Mouse (Mus musculus) frontal cortex, adult (tissue): Measurements from ENCODE around the gene Tnfsf12.
A peak's percentile ranks its signal among the peaks of the same experiment; 100 is the strongest.

Source experiments
- ATAC-seq: cut with Nextera tagmentation; 2 replicates; pipeline ENCODE4 v1.9.2; 2017; ENCODE audit warnings: mild to moderate bottlenecking, moderate library complexity, mixed read lengths; ENCODE audit not compliant: low TSS enrichment

Gene Tnfsf12

GRCm38 (mm10) chr11:69681314-69682208 is 14.1 kb downstream of the Tnfsf12 start, which contains the start of gene Senp3:
Gene Senp3, minus strand, starts transcription at chr11:69682084.
- peak; percentile 93 for ATAC-seq

GRCm38 (mm10) chr11:69680136-69680855 is 15.4 kb downstream of the Tnfsf12 start:
- no peak for ATAC-seq

GRCm38 (mm10) chr11:69679144-69679543 is 16.5 kb downstream of the Tnfsf12 start:
- ATAC-seq, result no peak

DNA sequence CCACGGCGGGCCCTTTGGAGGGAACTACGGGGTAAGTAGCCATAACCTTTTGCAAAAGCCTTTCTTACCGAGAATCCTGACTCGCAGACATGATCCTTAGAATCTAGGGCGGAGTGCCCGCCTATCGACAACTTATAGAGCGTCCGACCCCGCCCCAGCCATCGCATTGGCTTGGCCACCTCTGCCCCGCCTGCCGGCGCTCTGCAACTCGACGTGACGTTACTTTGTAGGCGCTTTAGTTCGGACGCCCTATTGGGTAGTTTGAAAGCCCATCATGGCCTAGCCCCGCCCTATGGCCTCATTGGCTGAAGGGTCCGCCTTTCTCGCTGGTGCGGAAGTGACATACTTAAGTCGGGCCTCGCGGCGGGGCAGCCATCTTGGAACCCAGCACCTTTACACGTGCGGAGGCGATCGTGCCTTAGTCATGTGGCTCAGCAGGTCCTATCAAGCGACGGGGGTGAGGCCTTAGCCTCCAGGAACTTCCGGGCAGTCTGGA is 23.4 kb downstream of the Tnfsf12 start, which contains the start of gene Eif4a1:
TSS of gene Eif4a1 (minus strand) at position 213 of the 496 bp plus-strand sequence.
- ATAC-seq, result peak; percentile 93

DNA sequence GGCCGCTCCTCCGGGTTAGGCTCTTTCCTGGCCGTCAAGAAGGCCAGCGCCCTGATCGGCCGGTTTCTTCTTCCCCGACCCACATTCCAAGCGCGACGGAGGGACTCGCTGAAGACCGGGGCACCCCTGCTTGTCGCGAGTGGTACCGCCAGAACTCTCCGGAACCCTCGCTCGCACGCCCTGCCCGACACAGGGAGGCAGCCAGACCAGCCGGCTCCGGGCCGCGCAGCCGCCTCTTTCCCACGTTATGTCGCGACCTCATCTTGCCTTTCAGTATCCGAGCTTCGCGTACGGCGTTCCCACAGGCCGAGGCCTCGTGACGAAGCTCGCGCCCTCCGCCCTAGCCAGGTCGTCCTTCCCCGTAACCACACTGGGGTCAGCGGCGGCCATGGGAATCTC is 23.9 kb downstream of the Tnfsf12 start:
- peak; percentile 3; the same call in 1 of the 2 replicates for ATAC-seq

GRCm38 (mm10) chr11:69670786-69671725 is 24.6 kb downstream of the Tnfsf12 start:
- ATAC-seq, result peak; percentile 42

- no peak for ATAC-seq
Observed at GRCm38 (mm10) chr11:69666665-69667005, 29.0 kb downstream of the Tnfsf12 start.

DNA sequence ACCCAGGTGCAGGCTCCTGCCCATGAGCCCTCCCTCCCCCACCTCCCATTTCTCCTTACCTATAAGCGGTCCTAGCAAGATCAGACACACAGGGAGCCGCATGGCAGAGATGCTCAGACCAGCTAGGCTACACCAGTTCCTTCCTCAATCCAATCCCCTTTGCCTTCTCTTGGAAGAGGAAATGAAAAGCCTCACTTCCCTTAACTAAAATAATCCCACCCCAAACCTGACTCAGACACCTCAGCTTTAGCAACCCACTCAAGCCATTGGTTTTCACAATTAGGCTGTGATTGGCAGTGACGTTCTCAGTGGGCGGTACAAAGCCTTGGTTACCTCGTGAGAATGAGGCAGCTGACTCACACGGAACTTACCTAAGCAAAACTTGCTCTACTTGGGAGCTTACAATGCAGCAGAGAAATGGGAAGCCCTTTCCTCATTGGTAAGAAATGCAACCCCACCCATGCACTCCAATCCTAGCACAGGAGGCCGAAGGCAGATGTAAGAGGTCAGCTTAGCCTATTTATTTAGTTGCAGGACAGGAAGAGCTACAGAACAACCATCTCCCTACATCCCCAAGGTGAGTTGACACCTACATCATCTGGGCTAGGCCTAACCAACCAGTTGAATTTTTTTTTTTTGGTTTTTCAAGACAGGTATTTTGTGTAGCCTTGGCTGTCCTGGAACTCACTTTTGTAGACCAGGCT is 29.5 kb downstream of the Tnfsf12 start, which contains the start of gene Cd68:
TSS of gene Cd68 (minus strand) at position 193 of the 704 bp plus-strand sequence.
- peak; percentile 20; the same call in 1 of the 2 replicates for ATAC-seq

DNA sequence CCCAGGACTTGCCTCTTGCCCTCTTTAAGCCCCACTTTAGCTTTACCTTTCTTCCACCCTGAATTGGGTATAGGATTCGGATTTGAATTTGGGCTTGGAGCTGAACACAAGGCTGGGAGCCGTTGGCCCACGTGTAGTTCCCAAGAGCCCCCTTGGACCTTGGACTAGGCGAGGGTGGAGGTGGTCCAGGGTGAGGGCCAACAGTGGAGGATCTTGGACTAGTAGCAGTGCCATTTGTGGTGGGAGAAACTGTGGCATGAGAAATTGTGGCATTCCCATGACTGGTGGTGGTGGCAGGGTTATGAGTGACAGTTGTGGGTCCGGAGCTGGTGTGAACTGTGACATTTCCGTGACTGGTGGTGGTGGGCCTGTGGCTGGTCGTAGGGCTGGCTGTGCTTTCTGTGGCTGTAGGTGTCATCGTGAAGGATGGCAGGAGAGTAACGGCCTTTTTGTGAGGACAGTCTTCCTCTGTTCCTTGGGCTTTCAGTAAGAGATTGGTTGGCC is 30.1 kb downstream of the Tnfsf12 start:
- ATAC-seq, result no peak

GRCm38 (mm10) chr11:69664841-69665240 is 30.8 kb downstream of the Tnfsf12 start:
- ATAC-seq, result no peak

DNA sequence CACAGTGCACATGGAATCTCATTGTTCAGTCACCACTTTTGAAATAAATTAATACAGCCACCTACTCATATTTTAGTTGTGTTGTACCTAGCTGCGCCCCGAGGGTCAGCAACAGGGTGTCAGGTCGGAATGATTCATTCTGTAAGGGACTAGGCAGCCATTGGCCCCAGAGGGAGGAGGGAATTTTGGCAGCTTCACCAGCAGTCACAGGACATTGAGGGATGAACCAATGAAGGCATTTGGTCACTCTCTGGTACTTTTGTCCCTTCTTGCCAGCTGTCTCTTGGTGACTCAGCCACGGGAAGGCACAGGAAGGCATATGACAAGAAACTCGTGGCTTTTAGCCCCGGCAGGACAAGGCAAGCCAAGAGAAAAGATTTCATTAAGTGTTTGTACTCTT is 31.9 kb downstream of the Tnfsf12 start:
- no peak for ATAC-seq

DNA sequence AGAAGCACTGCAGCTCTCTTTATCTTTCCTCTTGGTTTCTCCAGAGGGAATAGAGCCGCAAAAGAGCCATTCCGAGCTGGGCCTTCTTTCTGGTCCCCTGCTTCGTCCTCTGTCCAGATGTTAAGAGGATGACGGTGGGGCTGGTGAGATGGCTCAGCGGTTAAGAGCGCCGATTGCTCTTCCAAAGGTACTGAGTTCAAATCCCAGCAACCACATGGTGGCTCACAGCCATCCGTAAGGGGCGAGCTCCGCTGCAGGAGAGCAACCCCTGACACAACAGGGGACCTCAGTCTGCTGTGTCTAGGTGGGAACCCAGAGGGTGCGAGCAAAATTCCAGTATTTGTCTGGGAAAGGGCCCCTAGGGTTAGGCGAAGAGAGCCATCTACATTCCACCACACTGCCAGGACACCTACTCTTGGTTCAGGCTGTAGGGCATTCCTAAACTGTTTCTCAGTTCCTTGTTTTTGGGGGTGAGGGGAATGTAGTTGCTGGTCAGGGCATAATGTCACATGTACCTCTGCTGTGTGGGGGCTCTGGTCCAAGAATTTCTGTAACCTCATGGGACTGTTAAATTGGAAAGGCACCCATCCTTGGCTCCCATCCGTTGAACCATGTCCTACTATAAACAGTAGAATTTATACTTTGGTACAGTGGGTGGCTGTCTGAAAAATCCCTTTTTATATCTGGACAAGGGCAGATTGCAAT is 32.5 kb downstream of the Tnfsf12 start:
- ATAC-seq, result no peak

- ATAC-seq, result peak; percentile 92
Observed at GRCm38 (mm10) chr11:69662213-69662966, 33.3 kb downstream of the Tnfsf12 start, which contains the start of gene Mpdu1. Gene Mpdu1, minus strand, starts transcription at chr11:69662642.

DNA sequence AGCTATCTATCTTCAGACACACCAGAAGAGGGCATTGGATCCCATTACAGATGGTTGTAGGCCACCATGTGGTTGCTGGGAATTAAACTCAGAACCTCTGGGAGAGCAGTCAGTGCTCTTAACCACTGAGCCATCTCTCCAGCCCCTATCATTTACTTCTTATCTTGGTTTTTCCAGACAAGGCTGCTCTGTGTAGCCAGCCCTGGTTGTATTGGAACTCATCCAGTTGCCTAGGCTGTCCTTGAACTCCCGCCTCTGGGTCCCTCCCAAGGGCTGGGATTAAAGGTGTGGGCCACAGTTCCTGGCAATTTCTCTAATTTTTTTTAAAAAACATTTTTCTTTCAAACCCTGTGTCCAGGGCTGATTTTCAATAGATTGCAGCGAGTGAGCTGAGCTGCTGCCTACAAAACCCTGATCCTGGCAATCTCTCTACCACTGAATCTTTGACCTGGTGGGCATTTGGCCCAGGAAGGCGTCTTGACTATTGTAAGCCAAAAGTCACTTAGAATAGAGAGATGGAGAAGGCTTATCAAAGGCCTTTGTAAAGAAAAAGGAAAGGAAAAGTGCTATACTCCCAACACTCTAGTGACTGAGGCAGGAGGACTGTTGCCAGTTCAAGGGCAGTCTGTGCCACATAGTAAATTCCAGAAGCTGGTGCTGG is 34.3 kb downstream of the Tnfsf12 start:
- ATAC-seq, result no peak

- no peak for ATAC-seq
Observed at GRCm38 (mm10) chr11:69657462-69657881, 38.2 kb downstream of the Tnfsf12 start.

DNA sequence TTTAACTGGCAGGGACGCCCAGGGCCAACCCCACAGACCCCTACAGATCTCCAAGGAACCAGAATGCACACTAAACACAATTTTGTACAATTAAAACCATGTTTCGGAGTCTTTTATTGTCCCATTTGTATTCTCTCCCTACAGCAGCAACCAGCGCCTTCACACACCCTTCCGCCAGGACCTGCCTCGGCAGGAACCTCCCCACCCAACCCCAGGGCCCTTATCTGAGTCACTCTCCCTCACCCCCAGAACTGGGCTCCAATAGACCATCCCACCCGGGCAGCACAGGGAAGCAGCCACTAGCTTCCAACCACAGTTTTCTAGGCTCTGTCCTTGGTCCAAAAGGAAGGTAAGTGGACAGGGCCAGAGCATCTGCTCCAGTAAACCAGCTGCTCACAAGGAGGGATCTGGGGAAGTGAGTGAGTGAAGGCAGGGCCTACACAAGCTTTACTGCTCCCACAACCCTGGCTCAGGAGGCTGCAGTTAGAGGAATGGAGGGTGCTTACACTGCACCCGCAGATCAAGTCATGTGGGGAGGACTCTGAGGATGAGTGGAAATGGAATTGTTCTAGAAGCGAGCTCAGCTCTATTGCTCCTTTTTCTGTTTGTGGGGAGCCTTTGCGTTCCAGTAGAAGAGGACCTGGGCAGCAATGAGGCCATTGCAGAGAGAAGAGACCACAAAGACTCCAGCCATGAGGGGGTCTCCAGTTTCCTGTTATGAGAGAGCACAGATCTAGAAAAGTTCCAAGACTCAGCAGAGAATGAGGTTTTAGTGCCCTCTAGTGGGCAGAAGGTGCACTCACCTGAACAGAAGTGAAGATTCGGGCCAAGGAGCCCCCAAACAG is 38.8 kb downstream of the Tnfsf12 start:
- ATAC-seq, result peak; percentile 38; the same call in 1 of the 2 replicates

DNA sequence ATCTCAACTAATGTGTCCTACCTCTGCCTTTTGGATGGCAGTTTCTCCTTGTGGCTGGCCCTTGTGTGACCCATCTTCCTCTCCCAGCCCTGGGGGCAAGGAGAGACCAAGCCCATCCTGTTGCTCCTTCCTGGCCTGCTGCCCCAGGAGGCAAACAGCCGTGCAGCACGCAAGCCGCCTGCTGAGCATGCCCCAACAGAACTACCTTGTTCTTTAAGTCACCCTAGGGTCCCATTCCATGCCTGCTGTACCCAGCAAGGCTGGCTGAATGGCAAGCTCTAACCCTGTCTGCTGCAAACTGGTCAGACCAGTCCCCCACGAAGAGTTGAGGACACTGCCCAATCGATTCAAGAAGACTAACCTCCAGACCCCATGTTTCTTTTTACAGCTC is 39.6 kb downstream of the Tnfsf12 start:
- ATAC-seq, result no peak
